Mouse (Mus musculus): ENCODE measurements around the gene Gm11172. TPM values are rescaled to one million over a fixed set of nuclear protein-coding genes. Genes with fewer than 3 reads are reported as not detected.
"Not testable (repeated sequence)": the region's sequence is repeated elsewhere in the genome, so short reads cannot be mapped to it uniquely, and the experiment has no call there.

The Gm11172 gene
- polyA plus RNA-seq, 1 experiment from 2014 or later = not detected

DNA sequence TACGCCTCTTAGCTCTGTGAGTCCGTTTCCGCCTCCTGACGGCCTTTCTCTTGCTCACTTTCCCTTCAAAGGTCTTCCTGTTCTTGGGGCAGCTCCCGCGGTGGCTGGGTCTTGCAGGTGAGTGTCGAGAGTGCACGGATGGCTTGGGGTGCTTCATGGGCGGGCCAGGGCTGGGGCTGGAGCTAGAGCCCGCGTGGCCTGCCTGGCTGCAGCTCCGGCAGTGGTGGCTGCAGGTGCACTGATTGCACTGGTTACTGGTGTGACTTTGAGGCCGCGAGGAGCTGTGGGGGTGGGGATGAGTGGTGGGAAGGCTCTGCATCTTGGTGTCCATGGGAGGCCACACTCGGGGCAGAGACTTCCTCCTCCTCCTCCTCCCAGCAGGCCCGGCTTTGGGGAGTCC, 24.4 kb upstream of the Gm11172 start, which contains the start of gene Tnp2:
Tnp2 (minus strand) TSS at position 390 of the 400 bp plus-strand sequence.
- H3K27me3 ChIP-seq (ENCODE audit: insufficient read depth, poor library complexity, severe bottlenecking) = peaks cover 20% of the 10 kb centered on the region
- WGBS = 52% methylated on average over 16 of the region's 16 CpGs
- no peak for DNase-seq (ENCODE audit: low spot score)
- H3K36me3 ChIP-seq = no peaks in the 10 kb centered on the region
- no peak within 1 kb of the TSS for H3K27ac ChIP-seq
- H3K4me1 ChIP-seq (replicated peaks) = peaks cover 40% of the 10 kb centered on the region
- 0 out of 2 replicates have a peak within 1 kb of the TSS, but pooled peaks have one; percentile 11 for H3K4me3 ChIP-seq
- H3K9me3 ChIP-seq = no peaks in the 10 kb centered on the region

DNA sequence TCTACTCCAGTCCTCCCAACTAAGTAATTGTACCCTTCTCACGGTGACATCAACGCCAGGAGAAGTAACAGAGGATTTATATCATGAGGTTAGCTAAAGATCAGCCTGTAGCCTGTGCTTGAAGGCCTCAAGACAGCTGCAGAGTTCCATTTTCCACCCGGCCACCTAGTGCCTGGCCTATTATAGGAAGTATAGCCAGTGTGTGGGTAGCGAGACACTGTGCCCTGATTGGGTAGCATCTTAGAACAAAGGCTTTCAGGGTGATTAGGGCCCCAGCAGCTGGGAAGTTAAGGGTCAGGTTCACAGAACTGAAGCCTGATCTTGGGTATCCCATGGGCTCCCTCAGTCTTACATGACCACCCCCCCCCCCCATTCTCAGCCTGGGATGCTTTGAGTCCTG, 23.8 kb upstream of the Gm11172 start:
- Histone ChIP-seq H3K4me3 (no peak overlapping the region), H3K27me3 (ENCODE audit: insufficient read depth, poor library complexity, severe bottlenecking) (peaks cover 14% of the 10 kb centered on the region), H3K4me1 (replicated peaks) (peaks cover 38% of the 10 kb centered on the region), H3K9me3 (no peaks in the 10 kb centered on the region), H3K36me3 (no peaks in the 10 kb centered on the region), H3K27ac (no peak overlapping the region)
- WGBS = 58% methylated on average over 4 of the region's 4 CpGs
- no peak for DNase-seq (ENCODE audit: low spot score)

DNA sequence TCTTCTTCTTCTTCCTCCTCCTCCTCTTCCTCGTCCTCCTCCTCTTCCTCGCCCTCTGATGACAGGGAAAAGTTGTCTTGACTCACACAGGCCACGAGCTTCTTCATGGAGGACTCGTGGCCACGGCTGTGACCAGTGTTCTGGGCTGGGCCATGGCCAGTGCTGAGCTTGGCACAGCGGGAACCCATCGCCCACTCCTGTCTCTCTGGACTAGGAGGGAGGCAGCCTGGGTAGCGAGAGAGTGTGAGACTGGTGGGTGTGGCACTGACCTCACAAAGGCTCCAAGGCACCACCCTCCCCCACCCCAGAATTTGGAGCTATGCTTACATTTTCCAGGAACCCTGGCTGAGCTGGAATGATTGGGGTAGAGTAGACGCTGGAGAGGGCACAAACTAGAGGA, 22.0 kb upstream of the Gm11172 start, which contains the start of gene Prm3:
Prm3 (minus strand) TSS at position 213 of the 400 bp plus-strand sequence.
- no peak within 1 kb of the TSS for H3K4me3 ChIP-seq
- no peaks in the 10 kb centered on the region for H3K36me3 ChIP-seq
- H3K27me3 ChIP-seq (ENCODE audit: insufficient read depth, poor library complexity, severe bottlenecking) = peaks cover 15% of the 10 kb centered on the region
- no peak within 1 kb of the TSS for H3K27ac ChIP-seq
- H3K9me3 ChIP-seq = no peaks in the 10 kb centered on the region
- no peak for DNase-seq (ENCODE audit: low spot score)
- H3K4me1 ChIP-seq (replicated peaks) = peaks cover 27% of the 10 kb centered on the region
- WGBS = 81% methylated on average over 9 of the region's 9 CpGs

DNA sequence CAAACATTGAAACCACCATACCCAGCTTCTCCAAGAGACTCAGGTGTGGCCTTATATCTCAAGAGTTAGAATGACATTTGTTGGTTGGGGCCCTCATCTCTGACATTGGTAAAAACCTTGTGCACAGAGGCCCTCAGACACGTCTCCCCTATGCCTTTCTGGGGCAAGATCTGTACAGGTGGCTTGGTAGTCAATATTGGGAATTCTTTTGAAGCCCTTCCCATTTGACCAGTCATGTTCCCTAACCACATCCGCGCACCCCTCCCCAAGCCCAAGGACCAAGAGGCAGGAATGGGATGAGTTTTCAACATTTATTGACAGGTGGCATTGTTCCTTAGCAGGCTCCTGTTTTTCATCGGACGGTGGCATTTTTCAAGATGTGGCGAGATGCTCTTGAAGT, 16.7 kb upstream of the Gm11172 start, which contains the start of gene Prm2:
Prm2 (minus strand) TSS at position 101 of the 400 bp plus-strand sequence.
- no peak for DNase-seq (ENCODE audit: low spot score)
- Histone ChIP-seq H3K4me1 (replicated peaks) (no peaks in the 10 kb centered on the region), H3K27ac (no peak within 1 kb of the TSS), H3K9me3 (no peaks in the 10 kb centered on the region), H3K4me3 (no peak within 1 kb of the TSS), H3K36me3 (no peaks in the 10 kb centered on the region), H3K27me3 (ENCODE audit: insufficient read depth, poor library complexity, severe bottlenecking) (peaks cover 31% of the 10 kb centered on the region)
- WGBS = 83% methylated on average over 6 of the region's 6 CpGs

DNA sequence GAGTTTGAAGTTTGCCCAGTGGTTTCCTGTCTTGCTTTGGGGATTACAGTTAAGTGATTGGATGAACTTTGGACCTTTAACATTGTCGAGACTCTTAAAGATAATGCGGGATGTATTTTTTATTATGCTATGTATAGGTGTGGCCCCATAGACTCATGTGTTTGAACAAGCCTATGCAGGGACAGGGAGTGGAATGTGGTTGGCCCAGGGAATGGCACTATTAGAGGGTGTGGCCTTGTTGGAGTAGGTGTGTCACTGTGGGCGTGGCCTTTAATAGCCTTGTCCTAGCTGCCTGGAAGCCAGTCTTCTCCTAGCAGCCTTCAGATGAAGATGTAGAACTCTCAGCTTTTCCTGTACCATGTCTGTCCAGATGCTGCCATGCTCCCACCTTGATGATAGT, 10.3 kb upstream of the Gm11172 start:
- WGBS = 91% methylated on average over 3 of the region's 3 CpGs
- not testable (repeated sequence) for H3K27me3 ChIP-seq (ENCODE audit: insufficient read depth, poor library complexity, severe bottlenecking); H3K36me3 ChIP-seq; H3K9me3 ChIP-seq; H3K4me1 ChIP-seq (replicated peaks); H3K4me3 ChIP-seq; H3K27ac ChIP-seq; DNase-seq (ENCODE audit: low spot score)

DNA sequence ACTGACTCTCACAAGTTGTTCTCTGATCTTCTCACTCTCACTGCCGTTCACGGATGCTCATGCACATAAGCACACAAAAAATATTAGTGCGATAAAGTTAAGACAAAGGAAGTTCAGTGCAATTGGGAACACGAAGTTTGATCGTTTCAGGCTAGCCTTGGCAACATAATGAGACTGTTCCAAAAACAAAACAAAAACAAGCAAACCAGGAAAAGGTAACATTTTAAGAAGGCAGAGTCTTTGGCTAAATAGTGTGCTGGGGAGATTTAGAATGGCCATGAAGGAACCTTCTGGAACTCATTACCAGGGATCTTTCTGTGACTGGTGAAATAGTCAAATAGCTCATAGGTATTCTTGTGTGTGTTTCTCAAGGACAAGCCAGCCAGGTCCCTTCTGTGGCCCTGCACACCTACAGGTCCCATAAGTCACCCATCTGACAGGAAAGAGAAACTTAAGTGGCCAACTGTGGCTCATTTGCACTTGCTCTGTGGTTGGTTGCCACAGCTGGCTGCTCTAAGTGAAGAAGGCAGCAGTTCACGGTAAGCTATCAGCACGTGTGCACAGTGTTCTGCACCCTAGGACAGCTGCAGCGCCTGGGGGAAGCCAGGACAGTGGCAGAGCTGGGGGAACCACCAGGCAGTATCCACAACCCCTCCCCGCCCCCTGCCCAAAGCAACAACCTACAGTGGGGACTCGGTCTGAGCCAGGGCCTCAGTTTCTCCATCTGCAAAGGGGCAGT, 6.8 kb upstream of the Gm11172 start, which contains the start of gene Prm1:
Prm1 (minus strand) TSS at position 51 of the 739 bp plus-strand sequence.
- Histone ChIP-seq H3K27me3 (ENCODE audit: insufficient read depth, poor library complexity, severe bottlenecking) (no peaks in the 10 kb centered on the region), H3K4me3 (no peak within 1 kb of the TSS), H3K4me1 (replicated peaks) (peaks cover 5% of the 10 kb centered on the region; the same call in 1 of the 2 replicates), H3K27ac (no peak within 1 kb of the TSS), H3K9me3 (no peaks in the 10 kb centered on the region), H3K36me3 (no peaks in the 10 kb centered on the region)
- 75% methylated on average over 10 of the region's 10 CpGs for WGBS
- no peak for DNase-seq (ENCODE audit: low spot score)

DNA sequence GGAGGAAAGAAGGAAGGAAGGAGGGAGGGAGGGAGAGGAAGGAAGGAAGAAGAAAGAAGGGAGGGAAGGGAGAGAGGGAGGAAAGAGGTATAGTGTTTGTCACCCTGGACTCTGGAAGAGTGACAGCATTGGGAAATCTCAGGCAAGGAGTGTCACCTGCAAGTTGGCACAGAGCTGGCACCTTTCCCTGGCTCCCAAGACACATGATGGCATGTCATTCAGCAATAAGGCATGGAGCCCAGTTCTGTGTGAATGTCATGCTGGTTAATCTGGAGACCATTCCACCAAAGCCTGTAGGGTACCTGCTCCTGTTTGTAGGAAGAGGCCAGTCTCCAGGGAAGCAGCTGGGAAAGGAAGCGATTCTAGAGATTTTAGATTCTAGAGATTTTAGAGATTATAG, 2.3 kb upstream of the Gm11172 start:
- H3K36me3 ChIP-seq = no peaks in the 10 kb centered on the region
- no peaks in the 10 kb centered on the region for H3K9me3 ChIP-seq
- no peaks in the 10 kb centered on the region for H3K27me3 ChIP-seq (ENCODE audit: insufficient read depth, poor library complexity, severe bottlenecking)
- WGBS = 95% methylated on average over 1 of the region's 1 CpGs
- no peak overlapping the region for H3K27ac ChIP-seq
- no peak for DNase-seq (ENCODE audit: low spot score)
- peaks cover 5% of the 10 kb centered on the region; the same call in 1 of the 2 replicates for H3K4me1 ChIP-seq (replicated peaks)
- no peak overlapping the region for H3K4me3 ChIP-seq

DNA sequence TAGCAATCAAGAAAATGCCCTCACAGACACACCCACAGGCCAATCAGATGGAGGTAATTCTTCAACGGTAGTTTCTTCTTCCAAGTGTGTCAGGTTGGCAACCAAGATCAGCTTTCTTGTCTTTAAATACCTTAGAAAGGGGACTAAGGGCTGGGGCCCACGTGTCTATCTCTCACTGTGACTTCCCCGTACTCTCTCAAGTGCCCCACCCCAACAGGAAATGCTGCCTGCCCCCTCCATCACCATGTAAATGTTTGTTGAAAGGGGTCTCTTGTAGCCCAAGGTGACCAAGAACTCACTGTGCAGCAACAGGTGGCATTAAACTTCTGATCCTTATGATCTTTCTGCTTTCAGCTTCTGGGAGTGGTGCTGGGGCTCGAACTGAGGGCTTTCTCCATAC, 1.0 kb downstream of the Gm11172 start:
- no peaks in the 10 kb centered on the region for H3K36me3 ChIP-seq
- H3K27me3 ChIP-seq (ENCODE audit: insufficient read depth, poor library complexity, severe bottlenecking) = no peaks in the 10 kb centered on the region
- H3K4me1 ChIP-seq (replicated peaks) = no peaks in the 10 kb centered on the region
- H3K9me3 ChIP-seq = no peaks in the 10 kb centered on the region
- 81% methylated on average over 4 of the region's 4 CpGs for WGBS
- DNase-seq (ENCODE audit: low spot score) = no peak
- no peak overlapping the region for H3K4me3 ChIP-seq
- no peak overlapping the region for H3K27ac ChIP-seq

DNA sequence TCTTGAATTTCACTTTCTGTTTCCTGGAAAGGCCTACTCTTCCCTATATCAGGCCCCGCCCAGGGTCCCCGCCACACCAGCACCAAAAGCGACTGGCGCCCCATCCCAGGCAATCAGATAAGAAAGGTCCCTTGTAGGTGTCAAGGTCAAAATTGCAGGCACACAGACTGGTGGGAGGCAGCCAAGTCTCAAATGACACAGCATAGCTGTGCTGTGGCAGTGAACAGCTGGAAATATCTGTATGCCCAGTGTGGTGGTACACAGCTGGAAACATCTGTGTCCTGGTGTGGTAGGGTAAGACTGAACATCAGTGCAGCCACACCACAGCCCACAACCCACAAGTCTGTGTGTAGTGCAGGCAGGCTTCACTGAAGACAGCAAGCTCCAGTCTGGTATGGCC, 2.1 kb downstream of the Gm11172 start:
- Histone ChIP-seq H3K9me3 (no peaks in the 10 kb centered on the region), H3K4me3 (no peak overlapping the region), H3K36me3 (no peaks in the 10 kb centered on the region), H3K27me3 (ENCODE audit: insufficient read depth, poor library complexity, severe bottlenecking) (no peaks in the 10 kb centered on the region), H3K4me1 (replicated peaks) (no peaks in the 10 kb centered on the region), H3K27ac (no peak overlapping the region)
- no peak for DNase-seq (ENCODE audit: low spot score)
- 88% methylated on average over 4 of the region's 4 CpGs for WGBS

DNA sequence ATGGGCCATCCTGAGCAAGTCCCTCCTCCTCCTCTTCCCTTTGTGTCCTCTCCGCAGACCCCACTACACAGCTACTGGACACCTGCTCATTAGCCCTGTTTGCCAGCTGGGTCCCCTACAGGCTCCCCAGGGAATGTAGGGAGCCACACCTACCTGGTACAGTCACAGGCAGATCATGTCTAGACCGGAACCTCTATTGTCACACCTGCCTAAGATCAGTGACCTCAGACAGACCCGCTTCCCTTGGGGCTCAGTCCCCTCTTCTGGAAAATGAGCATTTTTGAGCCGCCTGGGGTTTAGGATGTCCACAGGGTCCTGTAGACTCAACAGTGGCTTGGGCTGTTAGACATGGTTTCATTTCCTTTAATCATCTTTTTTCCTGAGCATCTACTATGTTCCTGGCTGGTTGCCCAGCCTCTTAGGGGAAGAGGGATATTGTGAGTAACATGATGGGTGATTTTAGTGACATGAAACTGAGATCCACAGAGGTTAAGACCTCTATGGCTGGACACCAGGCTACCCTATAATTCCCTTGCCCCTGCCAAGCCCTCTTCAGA, 5.9 kb downstream of the Gm11172 start:
- Histone ChIP-seq H3K4me3 (no peak overlapping the region), H3K36me3 (no peaks in the 10 kb centered on the region), H3K27me3 (ENCODE audit: insufficient read depth, poor library complexity, severe bottlenecking) (no peaks in the 10 kb centered on the region), H3K9me3 (no peaks in the 10 kb centered on the region), H3K27ac (no peak overlapping the region), H3K4me1 (replicated peaks) (no peaks in the 10 kb centered on the region)
- no peak for DNase-seq (ENCODE audit: low spot score)
- 81% methylated on average over 4 of the region's 4 CpGs for WGBS

DNA sequence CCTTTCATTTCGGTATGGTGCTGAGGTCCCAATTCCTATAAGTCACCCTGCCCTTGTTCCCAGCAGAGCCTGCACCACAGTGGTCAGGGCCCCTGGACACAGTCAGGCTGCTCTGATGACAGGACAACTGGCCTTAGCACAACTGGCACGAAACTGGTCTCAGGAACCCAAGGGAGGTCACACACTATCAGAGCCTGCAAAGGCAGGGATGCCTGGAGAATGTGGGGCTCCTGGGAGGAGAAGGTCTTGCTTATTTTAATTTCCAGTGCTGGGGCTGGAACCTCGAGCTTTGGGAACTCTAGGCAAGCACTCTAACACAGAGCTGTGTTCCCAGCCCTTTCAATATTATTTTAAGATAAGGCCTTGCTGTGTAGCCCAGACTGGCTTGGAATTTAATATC, 7.3 kb downstream of the Gm11172 start:
- Histone ChIP-seq H3K9me3 (no peaks in the 10 kb centered on the region), H3K36me3 (no peaks in the 10 kb centered on the region), H3K27ac (no peak overlapping the region), H3K4me1 (replicated peaks) (no peaks in the 10 kb centered on the region), H3K4me3 (no peak overlapping the region), H3K27me3 (ENCODE audit: insufficient read depth, poor library complexity, severe bottlenecking) (no peaks in the 10 kb centered on the region)
- 79% methylated on average over 3 of the region's 3 CpGs for WGBS
- no peak for DNase-seq (ENCODE audit: low spot score)

DNA sequence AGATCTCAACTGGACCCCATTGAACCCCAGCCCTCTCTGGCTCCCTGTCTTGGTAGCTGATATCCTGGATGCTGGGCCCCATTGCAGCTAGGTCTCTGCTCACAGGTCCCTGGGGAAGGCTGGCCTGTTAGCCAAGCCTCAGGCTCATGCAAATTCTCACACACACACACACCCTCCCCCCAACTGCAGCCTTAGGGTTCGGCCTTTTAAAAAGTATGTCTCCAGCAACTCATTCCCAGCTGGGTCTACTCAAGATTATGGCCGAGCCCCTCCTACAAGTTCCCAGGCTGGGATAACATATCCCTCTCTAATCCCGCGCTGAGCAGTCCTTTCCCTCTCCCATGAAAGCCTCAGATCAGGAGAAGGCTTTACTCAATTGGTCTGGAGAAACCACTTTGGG, 8.7 kb downstream of the Gm11172 start:
- no peaks in the 10 kb centered on the region for H3K9me3 ChIP-seq
- H3K4me1 ChIP-seq (replicated peaks) = no peaks in the 10 kb centered on the region
- 77% methylated on average over 4 of the region's 4 CpGs for WGBS
- H3K27me3 ChIP-seq (ENCODE audit: insufficient read depth, poor library complexity, severe bottlenecking) = no peaks in the 10 kb centered on the region
- H3K27ac ChIP-seq = no peak overlapping the region
- no peak overlapping the region for H3K4me3 ChIP-seq
- DNase-seq (ENCODE audit: low spot score) = no peak
- H3K36me3 ChIP-seq = no peaks in the 10 kb centered on the region

DNA sequence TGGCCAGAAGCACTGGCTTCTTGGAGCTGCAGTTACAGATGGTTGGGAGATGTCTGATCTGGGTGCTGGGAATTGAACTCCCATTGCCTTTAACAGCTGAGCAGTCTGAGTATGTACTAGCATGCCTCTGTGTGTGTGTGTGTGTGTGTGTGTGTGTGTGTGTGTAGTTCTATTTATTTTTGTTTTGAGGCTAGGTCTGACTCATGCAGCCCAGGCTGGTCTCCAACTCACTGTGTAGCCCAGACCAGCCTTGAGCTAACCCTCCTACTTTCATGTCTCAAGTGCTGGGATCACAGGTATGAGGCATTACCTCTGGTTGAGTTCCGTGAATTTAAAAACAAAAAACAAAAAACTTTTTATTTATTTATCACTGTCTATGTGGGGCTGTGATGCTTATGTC, 11.8 kb downstream of the Gm11172 start:
- Histone ChIP-seq H3K27me3 (ENCODE audit: insufficient read depth, poor library complexity, severe bottlenecking) (no peaks in the 10 kb centered on the region), H3K9me3 (no peaks in the 10 kb centered on the region), H3K4me1 (replicated peaks) (no peaks in the 10 kb centered on the region), H3K4me3 (no peak overlapping the region), H3K36me3 (no peaks in the 10 kb centered on the region), H3K27ac (no peak overlapping the region)
- 80% methylated on average over 1 of the region's 1 CpGs for WGBS
- no peak for DNase-seq (ENCODE audit: low spot score)

All from hindbrain, embryonic 10.5 days (tissue).